Mouse (Mus musculus) testis, adult 2 months (tissue): ENCODE results near the gene Dpp6.

Experiments used
- CTCF ChIP-seq: fragments of 200-500 bp; IDR thresholded peaks from 2 replicates; pipeline ENCODE4 v1.5.1; 2012; ENCODE audit warnings: low read depth, mild to moderate bottlenecking, inconsistent platforms, low read length, moderate library complexity; ENCODE audit not compliant: control insufficient read depth, insufficient read depth, insufficient replicate concordance
- POLR2A ChIP-seq: fragments of 200-500 bp; IDR thresholded peaks from 2 replicates; pipeline ENCODE4 v1.6.1; 2012; ENCODE audit warnings: low read depth, mild to moderate bottlenecking, inconsistent platforms, low read length, moderate library complexity; ENCODE audit not compliant: control insufficient read depth

DNA sequence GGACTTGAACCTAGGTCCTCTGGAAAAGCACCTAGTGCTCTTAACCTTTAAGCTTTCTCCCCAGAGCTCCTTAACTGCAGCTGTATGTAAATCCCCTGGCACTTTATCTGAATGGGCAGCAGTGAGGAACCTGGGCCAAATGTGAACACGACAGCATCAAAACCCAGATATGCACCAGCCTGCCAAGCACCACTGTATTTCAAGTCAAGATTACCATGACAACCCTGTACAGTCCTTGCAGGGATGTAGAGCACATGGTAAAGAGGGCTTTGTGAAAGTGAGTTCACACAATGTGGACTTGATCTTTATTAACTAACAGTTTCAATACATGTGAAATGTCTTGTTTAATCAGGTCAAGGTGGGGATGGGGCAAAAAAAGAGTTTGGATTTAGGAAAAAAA is 162.3 kb downstream of the Dpp6 start:
- TF ChIP-seq POLR2A (no peak), CTCF (no peak)
